Mouse (Mus musculus) MN1 (cell line): ENCODE data around the gene Hydin.
"Not testable (repeated sequence)": the region's sequence is repeated elsewhere in the genome, so short reads cannot be mapped to it uniquely, and the experiment has no call there.

ENCODE experiments used
- DNase-seq: peaks from one replicate; pipeline ENCODE4 v3.0.0-alpha.2; 2016; ENCODE audit warnings: low spot score

The Hydin gene

DNA sequence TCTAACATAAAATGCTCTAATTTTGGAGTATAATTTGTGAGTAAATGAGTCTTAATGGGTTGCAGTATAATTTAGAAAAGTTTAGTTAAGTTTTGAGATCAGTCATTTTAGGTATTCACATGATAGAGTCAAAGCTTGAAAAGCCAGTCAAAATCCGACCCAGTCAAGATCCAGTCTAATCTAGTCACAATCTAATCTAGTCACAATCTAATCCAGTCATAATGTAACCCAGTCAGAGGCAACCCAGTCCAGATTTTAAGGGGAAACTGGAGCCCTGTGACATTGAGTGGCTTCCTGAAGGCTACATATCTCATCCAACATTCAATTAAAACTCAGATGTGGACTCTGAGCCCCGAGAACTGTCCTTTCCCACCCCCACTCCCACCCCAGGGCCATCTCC, 72.7 kb downstream of the Hydin start:
- DNase-seq: no peak

DNA sequence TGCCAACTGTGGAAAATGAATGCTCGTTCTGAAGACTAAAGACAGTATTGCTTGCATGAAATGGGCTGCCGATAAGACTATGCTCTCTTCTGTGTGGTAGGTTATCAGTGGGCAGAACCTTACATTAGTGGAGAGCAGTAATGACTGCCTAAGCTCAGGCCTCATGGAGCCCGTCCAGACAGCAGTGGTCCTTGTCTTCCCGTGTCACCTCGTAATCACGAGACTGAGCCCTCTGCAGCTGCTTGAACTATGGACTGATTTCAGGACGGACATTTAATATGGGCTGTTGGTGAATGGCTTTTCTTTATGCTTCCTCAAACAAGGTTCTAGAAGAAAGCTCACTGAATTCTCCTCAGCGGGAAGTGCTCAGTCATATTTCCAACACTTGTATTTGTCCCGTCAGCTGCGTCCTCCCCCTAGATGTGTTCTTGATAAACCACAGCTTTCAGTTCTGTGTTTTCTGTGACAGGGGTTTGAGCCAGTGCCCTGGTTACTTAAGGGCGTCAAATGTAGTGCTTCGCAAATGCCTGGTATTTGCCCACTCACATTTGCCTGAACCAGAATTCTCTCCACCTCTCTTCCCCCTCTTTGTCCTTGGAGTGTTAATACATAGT, 73.4 kb downstream of the Hydin start:
- DNase-seq: no peak

DNA sequence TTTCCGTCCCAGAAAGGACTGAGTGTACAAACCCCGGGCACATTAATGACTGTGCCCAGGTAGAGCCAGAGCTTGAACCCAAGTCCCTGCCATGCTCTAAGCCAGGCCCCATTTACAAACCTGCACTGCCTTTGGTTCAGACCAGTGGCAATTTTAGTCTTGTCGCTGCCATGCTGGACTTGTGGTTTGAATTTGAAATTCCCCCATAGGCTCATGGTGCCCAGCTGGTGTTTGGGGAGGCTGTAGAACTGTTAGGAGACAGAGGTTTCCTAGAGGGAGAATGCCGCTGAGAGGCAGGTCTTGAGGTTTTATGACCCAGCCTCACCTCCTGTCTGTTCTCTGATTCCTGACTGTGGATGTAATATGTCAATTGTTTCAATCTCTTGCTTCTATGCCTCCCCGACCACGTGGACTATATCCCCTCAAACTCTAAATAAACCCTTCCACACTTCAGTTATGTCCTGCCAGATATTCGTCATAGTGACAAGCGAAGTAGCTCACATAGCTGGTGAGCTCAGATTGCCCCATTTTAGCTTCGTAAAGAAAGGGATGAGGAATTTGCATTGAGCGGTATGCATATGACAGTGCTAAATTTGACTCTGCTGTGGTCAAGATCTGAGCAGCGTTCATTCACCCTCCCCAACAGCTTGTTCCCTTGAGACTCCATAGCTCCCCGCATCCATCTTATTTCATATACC, 79.1 kb downstream of the Hydin start:
- no peak for DNase-seq

DNA sequence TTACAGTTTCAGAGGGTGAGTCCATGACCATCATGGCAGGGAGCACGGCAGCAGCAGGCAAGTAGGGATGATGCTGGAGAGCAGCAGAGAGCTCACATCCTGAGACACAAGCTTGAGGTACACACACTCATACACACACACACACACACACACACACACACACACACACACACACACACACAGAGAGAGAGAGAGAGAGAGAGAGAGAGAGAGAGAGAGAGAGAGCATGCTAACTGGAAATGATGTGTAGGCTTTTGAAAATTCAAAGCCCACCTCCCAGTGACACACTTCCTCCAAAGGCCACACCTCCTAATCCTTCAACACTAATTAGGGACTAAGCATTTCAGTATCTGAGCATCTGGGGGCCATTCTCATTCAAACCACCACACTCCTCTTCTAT, 80.1 kb downstream of the Hydin start:
- no peak for DNase-seq

DNA sequence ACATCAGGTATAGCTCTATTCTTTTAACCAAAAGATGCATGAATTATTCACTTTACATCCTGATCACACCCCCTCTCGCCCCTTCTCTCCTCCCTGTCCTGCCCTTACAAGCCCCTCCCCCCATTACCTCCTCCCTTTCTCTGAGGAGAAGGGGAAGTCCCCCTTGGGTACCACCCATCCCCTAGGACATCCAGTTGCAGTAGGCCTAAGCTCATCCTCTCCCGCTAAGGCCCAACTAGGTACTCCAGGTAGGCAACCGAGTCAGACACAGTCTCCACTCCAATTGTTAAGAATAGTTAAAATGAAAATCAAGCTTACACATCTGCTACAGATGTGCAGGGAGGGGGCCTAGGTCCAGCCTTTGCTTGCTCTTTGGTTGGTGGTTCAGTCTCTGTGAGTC, 83.9 kb downstream of the Hydin start:
- no peak for DNase-seq

DNA sequence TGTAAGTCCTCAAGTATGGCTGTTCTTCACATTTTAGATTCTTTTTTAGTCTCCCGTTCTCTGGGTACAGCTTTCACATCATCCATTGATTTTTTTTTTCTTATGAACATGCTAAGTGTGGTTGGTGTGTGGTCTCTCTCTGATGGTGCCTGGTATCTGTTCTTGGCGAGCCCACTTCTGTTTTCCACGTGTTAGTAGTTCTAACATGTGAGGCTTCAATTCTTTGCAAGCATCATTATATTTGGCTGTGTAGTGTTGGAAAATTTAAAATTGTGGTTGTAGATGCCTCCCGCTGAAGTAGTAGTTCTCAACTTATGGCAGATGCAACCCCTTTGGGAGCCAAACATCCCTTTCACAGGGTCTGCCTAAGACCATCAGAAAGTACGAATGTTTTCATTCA, 85.1 kb downstream of the Hydin start:
- DNase-seq: no peak

DNA sequence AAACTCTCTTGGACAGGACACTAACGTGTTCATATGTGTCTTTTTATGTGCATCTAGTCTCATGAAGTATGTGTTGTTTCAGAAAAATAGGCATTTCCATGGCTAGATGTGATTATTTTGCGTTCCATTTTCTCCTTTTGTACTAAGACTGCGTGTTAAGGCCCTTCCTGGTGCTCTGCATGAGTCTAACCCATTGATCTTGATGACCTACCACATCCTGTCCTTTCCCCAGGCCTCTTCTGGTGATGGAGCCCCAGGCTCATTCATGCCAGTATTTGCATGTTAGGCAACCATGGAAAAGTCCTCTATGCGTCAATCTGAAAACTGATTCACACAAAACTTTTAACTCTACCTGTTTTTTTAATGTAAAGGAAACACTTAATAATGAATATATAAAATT, 96.2 kb downstream of the Hydin start:
- DNase-seq: no peak

DNA sequence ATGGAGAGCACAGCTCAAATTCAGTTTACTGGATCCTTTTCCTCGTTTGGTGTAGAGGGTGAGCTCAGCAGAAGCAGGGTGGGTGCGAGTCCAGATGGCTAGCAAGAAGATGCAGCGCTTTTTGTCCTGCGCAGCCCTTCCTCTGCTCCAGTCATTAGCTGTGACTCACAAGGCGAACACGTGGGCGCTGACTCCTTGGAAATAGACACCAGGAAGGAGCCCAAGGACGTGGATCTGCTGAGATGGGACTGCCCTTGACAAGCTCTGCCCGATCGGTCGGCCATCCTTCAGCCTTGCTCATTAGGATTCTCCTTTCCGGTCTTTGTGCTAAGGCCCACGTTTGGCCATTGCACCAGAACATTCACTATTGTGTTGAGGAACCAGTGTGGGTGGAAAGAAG, 106.1 kb downstream of the Hydin start:
- DNase-seq: no peak

DNA sequence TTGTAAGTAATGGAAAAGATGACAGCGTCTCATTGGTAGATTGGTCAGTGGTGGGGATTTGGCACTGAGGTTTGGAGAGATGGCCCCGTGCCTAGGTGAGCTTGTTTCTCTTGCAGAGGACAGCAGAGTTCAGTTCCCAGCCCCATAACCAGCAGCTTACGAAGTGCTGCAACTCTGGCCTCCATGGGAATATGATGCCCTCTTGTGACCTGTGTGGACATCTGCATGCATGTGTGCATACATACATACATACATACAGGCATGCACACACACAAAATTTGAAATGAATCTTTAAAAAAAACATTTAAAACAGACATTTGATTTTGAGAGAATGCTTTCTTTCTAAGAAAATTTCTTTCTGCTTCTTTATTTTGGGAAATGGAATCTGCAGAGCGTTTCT, 106.9 kb downstream of the Hydin start:
- no peak for DNase-seq

DNA sequence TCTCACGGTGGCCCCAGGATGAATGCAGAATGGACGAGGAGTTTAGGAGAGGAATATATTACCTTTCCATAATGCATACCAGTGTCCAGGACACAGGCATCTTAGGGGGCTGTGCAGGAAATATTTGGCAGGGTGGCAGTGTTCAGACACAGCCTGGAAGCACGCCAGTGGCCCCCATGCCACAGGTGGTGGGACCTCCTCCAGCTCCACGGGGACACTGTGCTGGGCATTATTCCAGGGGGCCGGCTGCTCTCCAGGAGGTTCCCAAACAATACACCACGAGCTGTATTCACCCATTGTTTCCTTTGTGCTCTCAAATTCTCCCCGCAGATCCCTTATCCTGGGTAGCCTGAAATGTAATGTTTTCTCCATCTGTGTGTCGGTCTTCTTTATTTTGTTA, 116.0 kb downstream of the Hydin start:
- DNase-seq: no peak

DNA sequence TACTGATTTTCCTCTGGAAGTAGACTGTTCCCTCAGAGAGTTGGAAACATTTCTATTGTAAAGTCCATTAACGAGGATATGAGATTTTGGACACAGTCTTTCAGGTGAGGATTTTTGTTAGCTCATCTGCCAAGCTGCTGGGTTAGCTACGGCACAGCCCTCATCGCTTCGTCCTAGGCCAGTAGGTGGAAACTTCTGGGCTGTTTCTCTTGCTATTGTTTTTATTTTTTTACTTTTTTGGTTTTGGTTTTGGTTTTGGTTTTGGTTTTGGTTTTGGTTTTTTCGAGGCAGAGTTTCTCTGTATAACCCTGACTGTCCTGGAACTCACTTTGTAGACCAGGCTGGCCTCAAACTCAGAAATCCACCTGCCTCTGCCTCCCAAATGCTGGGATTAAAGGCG, 117.9 kb downstream of the Hydin start:
- DNase-seq: not testable (repeated sequence)

DNA sequence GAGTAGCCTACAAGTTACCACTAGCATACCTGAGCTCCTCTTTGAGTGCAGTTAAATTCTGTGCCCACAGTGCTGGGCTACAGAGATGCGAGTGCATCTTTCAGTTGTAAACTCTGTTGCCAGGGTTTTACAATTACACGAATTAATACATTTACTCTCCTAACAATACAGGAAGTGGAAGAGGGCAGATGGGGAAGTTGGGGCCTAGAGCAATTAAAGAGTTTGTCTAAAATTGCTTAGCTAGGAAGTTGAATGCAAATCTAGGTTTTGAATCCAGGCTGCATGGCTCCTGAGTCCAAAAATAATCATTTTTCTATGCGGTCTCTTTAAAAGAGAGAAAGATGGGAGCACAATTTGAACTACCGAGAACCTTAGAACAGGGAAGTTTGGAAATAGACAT, 128.9 kb downstream of the Hydin start:
- no peak for DNase-seq

DNA sequence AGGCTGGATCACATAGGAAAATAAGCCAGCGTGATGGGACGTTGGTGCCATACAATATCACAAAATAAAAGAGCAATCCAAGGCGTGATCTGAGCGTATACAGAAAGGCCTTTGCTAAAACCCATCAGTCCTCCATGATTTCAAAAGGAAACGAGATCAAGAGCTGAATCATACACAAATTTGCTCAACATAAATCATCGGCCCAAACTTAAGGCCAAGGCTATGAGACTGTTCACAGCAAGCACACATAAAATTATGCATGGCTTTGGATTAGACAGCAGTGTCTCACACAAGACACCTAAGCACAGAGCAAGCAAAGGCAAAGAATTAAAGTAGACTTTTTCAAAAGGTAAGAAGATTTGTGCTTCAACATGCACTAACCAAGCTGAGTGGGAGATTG, 133.8 kb downstream of the Hydin start:
- no peak for DNase-seq

DNA sequence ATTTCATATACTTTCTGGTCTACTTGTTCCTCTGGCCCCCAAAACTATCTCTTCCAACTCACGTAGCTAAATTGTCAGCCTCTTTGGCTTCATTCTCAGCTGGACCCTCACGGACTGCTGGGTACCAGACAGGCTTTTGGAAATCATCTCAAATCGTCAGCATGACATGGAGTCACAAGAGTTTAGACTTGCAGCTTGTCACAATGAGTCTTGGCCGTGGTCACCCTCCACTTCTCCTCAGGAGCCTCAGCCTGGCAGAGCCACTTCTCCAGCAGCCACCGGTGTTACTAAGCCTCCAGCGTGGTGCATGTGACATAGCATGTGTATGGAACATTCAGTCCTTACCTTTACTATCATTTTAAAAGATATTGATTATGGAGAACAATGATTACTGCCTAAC, 135.5 kb downstream of the Hydin start:
- DNase-seq: no peak

DNA sequence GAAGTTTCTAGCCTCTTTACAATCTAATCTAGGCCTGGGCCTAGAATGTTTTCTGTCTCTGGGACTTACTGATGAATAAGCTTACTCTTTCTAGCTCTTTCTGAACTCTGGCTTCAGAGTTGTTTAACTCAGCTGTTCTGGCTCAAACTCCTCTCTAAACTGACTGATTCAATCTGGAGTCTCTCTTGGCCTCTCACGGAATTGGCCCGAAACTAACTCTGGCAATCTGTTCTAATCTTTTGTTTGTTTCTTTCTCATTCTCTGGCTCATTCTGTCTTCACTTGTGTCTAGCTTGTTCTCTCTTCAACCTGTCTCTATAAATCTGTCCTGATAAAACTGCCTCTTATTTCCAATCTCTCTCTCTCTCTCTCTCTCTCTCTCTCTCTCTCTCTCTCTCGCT, 137.7 kb downstream of the Hydin start:
- no peak for DNase-seq

DNA sequence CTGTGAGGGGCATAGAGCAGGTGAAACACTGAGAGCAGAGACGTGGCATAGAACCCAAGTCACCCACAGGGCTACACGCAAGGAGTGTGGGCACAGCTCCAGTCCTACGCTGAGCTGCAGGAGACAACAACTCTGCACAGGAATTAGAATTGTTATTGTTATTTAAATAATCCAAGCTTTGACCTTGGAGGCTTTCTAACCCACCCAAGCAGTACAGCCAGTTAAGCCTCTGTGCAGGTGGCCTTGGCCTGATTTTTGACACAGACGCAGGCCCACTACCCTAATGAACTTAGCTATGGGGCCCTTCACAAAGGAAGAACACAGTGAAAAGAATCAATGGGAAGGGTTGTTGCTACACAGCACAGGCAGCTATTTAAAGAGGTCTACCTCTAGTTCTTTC, 148.3 kb downstream of the Hydin start:
- no peak for DNase-seq

DNA sequence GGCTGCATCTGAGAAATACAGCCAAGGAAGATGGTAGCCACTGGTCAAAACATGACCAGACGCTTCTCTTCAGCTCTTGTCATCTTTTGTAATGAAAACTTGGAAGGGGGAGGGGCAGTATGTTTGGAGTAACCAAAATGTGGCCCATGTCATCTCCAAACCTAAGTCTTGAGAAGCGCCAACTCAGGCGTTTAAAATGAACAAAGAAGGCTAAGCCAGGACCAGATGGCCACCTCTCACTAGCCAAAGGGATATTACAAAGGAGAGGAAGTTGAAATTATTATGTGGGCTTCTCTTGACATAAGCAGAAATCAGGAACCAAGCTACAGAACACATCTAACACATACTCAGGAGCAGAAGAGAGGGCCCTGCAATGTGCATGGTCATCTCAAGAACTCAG, 150.2 kb downstream of the Hydin start:
- no peak for DNase-seq

DNA sequence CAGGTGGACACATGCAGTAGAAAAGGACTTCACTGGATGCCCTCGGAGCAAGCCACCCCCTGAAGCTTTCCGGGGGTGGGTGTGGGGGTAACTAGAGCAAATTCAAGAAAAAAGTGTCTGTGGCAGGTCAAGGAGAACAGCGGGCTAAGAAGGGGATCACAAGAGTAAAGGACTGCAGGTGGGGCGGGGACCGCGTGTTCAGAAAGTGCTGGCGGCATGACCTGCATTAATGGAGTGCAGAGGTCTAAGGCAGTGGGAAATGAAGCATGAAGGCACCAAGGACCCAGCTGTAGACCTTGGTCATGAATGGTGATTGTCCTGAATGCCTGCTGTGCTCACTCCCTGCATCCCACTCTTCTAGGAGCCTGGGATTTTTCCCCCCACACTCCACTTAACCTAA, 151.0 kb downstream of the Hydin start:
- DNase-seq: no peak

DNA sequence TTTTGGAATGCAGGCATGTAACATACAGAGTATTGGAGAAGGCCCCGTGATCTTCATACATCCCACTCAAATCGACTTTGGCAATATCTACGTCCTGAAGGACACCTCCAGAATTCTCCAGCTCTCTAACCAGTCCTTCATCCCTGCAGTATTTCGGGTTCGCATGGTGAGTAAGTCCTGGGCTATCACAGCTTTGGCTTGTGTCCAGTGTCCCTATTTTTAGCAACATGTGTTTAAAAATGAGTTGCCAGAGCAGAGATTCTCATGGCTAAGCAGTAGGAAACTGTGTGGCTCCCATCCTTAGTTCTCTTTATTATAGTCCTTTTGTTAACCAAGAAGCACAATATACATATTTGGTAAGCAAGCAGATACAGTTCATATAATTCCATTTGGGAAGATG, 152.9 kb downstream of the Hydin start:
- DNase-seq: no peak

DNA sequence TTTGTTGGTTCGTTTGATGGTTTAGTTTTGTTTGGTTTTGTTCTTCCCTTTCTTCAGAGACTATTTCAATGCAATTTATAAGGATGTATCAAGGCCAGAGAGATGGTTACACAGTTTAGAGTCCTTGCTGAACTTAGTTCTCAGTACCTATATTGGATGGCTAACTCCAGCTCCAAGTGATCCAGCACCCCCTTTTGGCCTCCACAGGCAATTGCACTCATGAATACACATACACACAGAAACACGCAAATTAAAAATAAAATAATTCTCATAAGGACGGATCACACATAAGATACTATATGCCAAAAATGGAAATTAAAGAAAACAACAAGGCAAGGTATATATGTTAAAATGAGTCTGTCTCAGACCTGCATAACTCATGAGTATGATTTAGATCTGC, 153.4 kb downstream of the Hydin start:
- DNase-seq: no peak

DNA sequence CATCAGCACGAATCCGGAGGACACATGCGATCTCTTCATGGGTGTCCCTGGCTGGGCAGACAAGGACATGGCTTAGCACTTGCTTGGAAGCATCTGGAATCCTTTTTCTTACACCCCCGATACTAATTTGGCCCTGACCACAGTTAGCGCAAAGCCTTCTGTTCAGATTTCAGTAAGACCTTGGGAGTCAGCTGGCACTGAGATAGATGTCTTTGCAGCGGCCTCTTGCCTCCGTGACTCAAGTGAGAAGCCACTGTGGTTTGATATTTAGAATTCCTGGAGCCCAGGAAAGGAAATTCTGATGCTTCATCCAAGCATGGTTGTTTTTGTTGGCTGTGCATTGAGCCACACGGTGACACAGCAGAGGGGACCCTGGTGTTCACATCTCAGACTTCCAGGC, 157.4 kb downstream of the Hydin start:
- no peak for DNase-seq

DNA sequence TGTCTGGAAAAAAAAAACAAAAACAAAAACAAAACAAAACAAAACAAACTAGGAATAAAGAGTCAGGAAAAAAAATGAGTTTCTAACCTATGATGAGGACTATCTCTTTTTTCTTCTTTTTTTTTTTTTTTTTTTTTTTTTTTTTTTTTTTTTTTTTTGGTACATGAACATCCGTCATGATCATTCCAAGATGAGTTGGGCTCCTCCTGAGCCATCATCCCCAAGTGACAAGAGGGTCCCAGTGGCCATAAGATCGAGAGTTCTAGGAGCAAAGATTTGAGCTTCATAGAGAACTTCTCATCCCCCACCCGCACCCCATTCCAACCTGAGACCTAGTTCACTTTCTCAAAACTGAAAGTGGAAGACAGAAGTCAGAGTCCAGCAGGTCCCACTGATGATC, 164.6 kb downstream of the Hydin start:
- DNase-seq: no peak

DNA sequence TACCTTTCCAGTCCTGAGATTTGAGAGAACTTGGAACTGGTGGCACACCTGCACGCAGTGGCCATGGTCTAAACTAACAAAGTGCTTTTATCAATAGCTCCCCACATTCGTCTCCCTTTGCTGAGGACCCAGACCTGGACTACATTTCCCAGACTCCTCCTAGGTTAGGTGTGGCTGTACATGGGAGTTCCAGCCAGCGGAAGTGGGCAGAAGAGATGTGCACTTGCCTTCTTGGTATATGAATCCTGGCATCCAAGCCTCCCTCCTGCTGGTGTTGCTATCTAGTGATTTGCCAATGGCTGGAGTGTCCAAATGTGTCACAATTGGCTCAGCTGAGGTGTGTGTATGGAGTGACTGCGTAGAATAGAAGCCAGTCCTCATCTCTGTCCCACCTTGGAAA, 173.8 kb downstream of the Hydin start:
- no peak for DNase-seq

DNA sequence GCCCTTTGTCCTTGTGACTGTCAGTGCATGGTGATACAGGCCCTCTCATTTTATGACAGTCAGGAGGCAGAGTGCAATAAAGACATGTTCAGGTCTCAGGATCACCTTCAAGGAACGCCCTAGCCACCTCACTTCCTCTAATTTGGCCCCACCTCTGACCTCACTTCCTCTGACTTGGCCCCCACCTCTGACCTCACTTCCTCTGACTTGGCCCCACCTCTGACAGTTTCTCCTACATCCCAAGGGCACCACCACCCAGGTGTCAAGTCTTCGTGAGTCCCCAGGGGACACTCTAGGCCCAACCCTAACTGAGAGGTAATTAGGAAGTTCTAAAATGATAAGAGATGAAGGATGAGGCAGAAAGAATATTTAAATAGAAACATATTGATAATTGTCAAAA, 177.5 kb downstream of the Hydin start:
- no peak for DNase-seq
